Mouse (Mus musculus) myocyte (in vitro differentiated cells): Measurements from ENCODE around the gene Tcirg1. TPM values are rescaled to one million over a fixed set of nuclear protein-coding genes. Genes with fewer than 3 reads are reported as not detected.

Experiments
- H3K27me3 ChIP-seq: one replicate; pipeline ENCODE4 v1.6.1; 2011; ENCODE audit not compliant: control insufficient read depth, insufficient read depth, insufficient read length
- H3K36me3 ChIP-seq: one replicate; pipeline ENCODE4 v1.6.1; 2011; ENCODE audit not compliant: control insufficient read depth, insufficient read depth
- H3K4me2 ChIP-seq: one replicate; pipeline ENCODE4 v1.6.1; 2011; ENCODE audit warnings: low read depth, control low read depth
- H3K4me3 ChIP-seq: one replicate; pipeline ENCODE4 v1.5.1; 2011; ENCODE audit warnings: mild to moderate bottlenecking, control low read depth, moderate library complexity
- H3K79me2 ChIP-seq: one replicate; pipeline ENCODE4 v1.6.1; 2011; ENCODE audit not compliant: control insufficient read depth, insufficient read depth
- H3ac ChIP-seq: one replicate; pipeline ENCODE4 v1.6.1; 2011; ENCODE audit not compliant: control insufficient read depth, insufficient read length
- CEBPB ChIP-seq: IDR thresholded peaks from 2 replicates; pipeline ENCODE4 v1.6.1; 2011; ENCODE audit warnings: mild to moderate bottlenecking, moderate library complexity; ENCODE audit not compliant: poor library complexity, insufficient read depth, severe bottlenecking
- E2F4 ChIP-seq: IDR thresholded peaks from one replicate; pipeline ENCODE4 v1.6.1; 2011; ENCODE audit warnings: mild to moderate bottlenecking, control low read depth, moderate library complexity; ENCODE audit not compliant: insufficient read depth
- MAX ChIP-seq: IDR thresholded peaks from one replicate; pipeline ENCODE4 v1.6.1; 2011; ENCODE audit warnings: low read depth, mild to moderate bottlenecking, control low read depth
- MYOD1 ChIP-seq, 3 experiments: IDR thresholded peaks; one replicate each; pipeline ENCODE4 v1.6.1; 2011; ENCODE audit warnings: control low read depth in 2 of 3, low read depth in 2 of 3, mild to moderate bottlenecking in 2 of 3, moderate library complexity in 1 of 3; ENCODE audit not compliant: insufficient read length in 2 of 3, control insufficient read depth in 1 of 3
- MYOG ChIP-seq, 3 experiments: IDR thresholded peaks; one replicate each; pipeline ENCODE4 v1.6.1; 2011; ENCODE audit warnings: control low read depth in 2 of 3, low read depth in 2 of 3, mild to moderate bottlenecking in 2 of 3; ENCODE audit not compliant: insufficient read length in 2 of 3, control insufficient read depth in 1 of 3, insufficient read depth in 1 of 3
- POLR2A ChIP-seq: IDR thresholded peaks from one replicate; pipeline ENCODE4 v1.6.1; 2011; ENCODE audit warnings: low read depth, mild to moderate bottlenecking, control low read depth, moderate library complexity; ENCODE audit not compliant: insufficient read length
- POLR2AphosphoS2 ChIP-seq: IDR thresholded peaks from one replicate; pipeline ENCODE4 v1.6.1; 2011; ENCODE audit warnings: low read depth, control low read depth; ENCODE audit not compliant: insufficient read length
- REST ChIP-seq: IDR thresholded peaks from one replicate; pipeline ENCODE4 v1.6.1; 2011; ENCODE audit warnings: mild to moderate bottlenecking, control low read depth, moderate library complexity; ENCODE audit not compliant: insufficient read depth, insufficient read length
- SRF ChIP-seq: IDR thresholded peaks from one replicate; pipeline ENCODE4 v1.6.1; 2011; ENCODE audit warnings: low read depth; ENCODE audit not compliant: control insufficient read depth, insufficient read length
- TCF12 ChIP-seq: IDR thresholded peaks from one replicate; pipeline ENCODE4 v1.6.1; 2011; ENCODE audit warnings: mild to moderate bottlenecking, control low read depth; ENCODE audit not compliant: poor library complexity, insufficient read depth, severe bottlenecking
- TCF3 ChIP-seq: IDR thresholded peaks from one replicate; pipeline ENCODE4 v1.6.1; 2011; ENCODE audit warnings: low read depth, control low read depth; ENCODE audit not compliant: insufficient read length
- USF1 ChIP-seq: IDR thresholded peaks from one replicate; pipeline ENCODE4 v1.6.1; 2011; ENCODE audit warnings: low read depth, mild to moderate bottlenecking, control low read depth, moderate library complexity
- polyA plus RNA-seq: library from polyadenylated mRNA; unstranded; fragments of >200 nt; fragmentation: generic; extraction: Trizol; gene quantifications from one replicate; pipeline ENCODE4 v1.2.1, GENCODE M21; 2012; ENCODE audit warnings: missing spikeins

Gene Tcirg1
- 50.9 TPM for polyA plus RNA-seq

- peak within 1 kb of the TSS; percentile 45 for H3ac ChIP-seq
- peaks cover 3% of the 10 kb centered on the region for H3K36me3 ChIP-seq
- H3K4me3 ChIP-seq, result peak within 1 kb of the TSS; percentile 84
- peak within 1 kb of the TSS; percentile 95 for H3K4me2 ChIP-seq
- peaks cover 42% of the 10 kb centered on the region for H3K79me2 ChIP-seq
- TF ChIP-seq USF1 (no peak), POLR2A (peak; percentile 87), POLR2AphosphoS2 (peak; percentile 92), MAX (no peak), MYOG (IDR thresholded peaks at IDR 0.05; ENCODE audit: control insufficient read depth in 1 of 3, insufficient read depth in 1 of 3, insufficient read length in 2 of 3, low read depth in 2 of 3) (no peak), SRF (no peak), CEBPB (0 out of 2 replicates have a peak, but pooled peaks have one; percentile 35), TCF3 (no peak)
- H3K27me3 ChIP-seq, result no peaks in the 10 kb centered on the region
Observed at GRCm38 (mm10) chr19:3906795-3907786, at the start of gene Tcirg1. Gene Tcirg1 (minus strand): TSS chr19:3907133.

DNA sequence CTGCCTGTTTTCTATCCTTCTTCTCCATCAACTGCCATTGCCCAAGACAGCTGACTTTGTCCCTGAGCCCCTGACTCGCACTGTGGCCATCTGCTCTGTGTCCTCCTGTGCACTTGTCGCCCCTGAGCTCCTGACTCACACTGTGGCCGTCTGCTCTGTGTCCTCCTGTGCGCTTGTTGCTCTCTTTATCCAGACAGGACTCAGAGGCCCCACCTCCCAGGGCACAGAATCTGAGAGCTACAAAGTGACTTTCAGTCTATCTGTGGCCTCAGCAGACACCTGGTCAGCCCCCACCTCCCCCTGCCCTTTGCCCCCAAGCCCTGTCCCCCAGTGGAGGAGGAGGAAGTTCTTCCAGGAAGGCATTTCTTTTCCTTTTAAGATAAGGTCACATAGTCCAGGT, 48.9 kb upstream of the Tcirg1 start:
- H3K27me3 ChIP-seq, result no peaks in the 10 kb centered on the region
- no peak overlapping the region for H3K4me3 ChIP-seq
- peak in 2 of 3 experiments; percentile 51 to 76 for TF ChIP-seq MYOD1 (IDR thresholded peaks at IDR 0.05; ENCODE audit: control insufficient read depth in 1 of 3, insufficient read length in 2 of 3, low read depth in 2 of 3)
- no peak for TF ChIP-seq SRF
- peak in 2 of 3 experiments; percentile 60 to 76 for TF ChIP-seq MYOG (IDR thresholded peaks at IDR 0.05; ENCODE audit: control insufficient read depth in 1 of 3, insufficient read depth in 1 of 3, insufficient read length in 2 of 3, low read depth in 2 of 3)

GRCm38 (mm10) chr19:3955033-3955432, 48.1 kb upstream of the Tcirg1 start:
- H3K4me3 ChIP-seq, result no peak overlapping the region
- no peaks in the 10 kb centered on the region for H3K79me2 ChIP-seq
- no peak for TF ChIP-seq E2F4
- TF ChIP-seq MAX, result no peak
- TF ChIP-seq USF1, result no peak
- TF ChIP-seq POLR2AphosphoS2, result no peak
- TF ChIP-seq SRF, result no peak
- TF ChIP-seq MYOG (IDR thresholded peaks at IDR 0.05; ENCODE audit: control insufficient read depth in 1 of 3, insufficient read depth in 1 of 3, insufficient read length in 2 of 3, low read depth in 2 of 3), result no peak
- no peak for TF ChIP-seq REST
- TF ChIP-seq CEBPB, result no peak
- no peak for TF ChIP-seq TCF12
- TF ChIP-seq POLR2A, result no peak
- TF ChIP-seq TCF3, result no peak
- TF ChIP-seq MYOD1 (IDR thresholded peaks at IDR 0.05; ENCODE audit: control insufficient read depth in 1 of 3, insufficient read length in 2 of 3, low read depth in 2 of 3), result no peak
- H3K27me3 ChIP-seq, result no peaks in the 10 kb centered on the region
- H3K36me3 ChIP-seq, result no peaks in the 10 kb centered on the region
- H3ac ChIP-seq, result no peak overlapping the region
- no peak overlapping the region for H3K4me2 ChIP-seq

More for the DNA sequence above, 48.9 kb upstream of the Tcirg1 start:
- H3K36me3 ChIP-seq, result no peaks in the 10 kb centered on the region
- no peaks in the 10 kb centered on the region for H3K79me2 ChIP-seq
- H3ac ChIP-seq, result no peak overlapping the region
- H3K4me2 ChIP-seq, result no peak overlapping the region

DNA sequence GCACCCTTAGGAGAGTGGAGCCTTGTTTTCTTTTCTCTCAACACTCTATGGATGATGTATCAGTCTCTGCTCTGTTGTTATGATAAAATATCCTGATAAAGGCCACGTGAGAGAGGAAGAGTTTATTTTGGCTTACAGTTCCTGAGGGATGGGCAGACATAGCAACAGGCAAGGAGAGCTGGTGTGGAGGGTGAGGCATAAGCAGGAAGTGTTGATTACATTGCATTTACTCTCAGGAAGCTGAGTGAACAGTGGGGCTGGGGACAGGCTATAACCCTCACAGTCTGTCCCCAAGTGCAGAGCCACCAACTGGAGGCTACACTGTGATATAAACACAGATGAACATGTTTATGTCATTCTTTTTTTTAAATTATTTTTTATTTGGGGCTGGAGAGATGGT, 45.2 kb upstream of the Tcirg1 start:
- H3K4me3 ChIP-seq, result no peak overlapping the region
- TF ChIP-seq USF1, result no peak
- no peak for TF ChIP-seq MYOG (IDR thresholded peaks at IDR 0.05; ENCODE audit: control insufficient read depth in 1 of 3, insufficient read depth in 1 of 3, insufficient read length in 2 of 3, low read depth in 2 of 3)
- TF ChIP-seq TCF3, result no peak
- TF ChIP-seq POLR2AphosphoS2, result no peak
- no peak for TF ChIP-seq REST
- no peak for TF ChIP-seq TCF12
- no peak for TF ChIP-seq SRF
- TF ChIP-seq MAX, result no peak
- no peak for TF ChIP-seq CEBPB
- TF ChIP-seq MYOD1 (IDR thresholded peaks at IDR 0.05; ENCODE audit: control insufficient read depth in 1 of 3, insufficient read length in 2 of 3, low read depth in 2 of 3), result no peak
- TF ChIP-seq POLR2A, result no peak
- no peak for TF ChIP-seq E2F4
- H3K36me3 ChIP-seq, result no peaks in the 10 kb centered on the region
- no peak overlapping the region for H3K4me2 ChIP-seq
- no peaks in the 10 kb centered on the region for H3K27me3 ChIP-seq
- no peaks in the 10 kb centered on the region for H3K79me2 ChIP-seq
- H3ac ChIP-seq, result no peak overlapping the region

DNA sequence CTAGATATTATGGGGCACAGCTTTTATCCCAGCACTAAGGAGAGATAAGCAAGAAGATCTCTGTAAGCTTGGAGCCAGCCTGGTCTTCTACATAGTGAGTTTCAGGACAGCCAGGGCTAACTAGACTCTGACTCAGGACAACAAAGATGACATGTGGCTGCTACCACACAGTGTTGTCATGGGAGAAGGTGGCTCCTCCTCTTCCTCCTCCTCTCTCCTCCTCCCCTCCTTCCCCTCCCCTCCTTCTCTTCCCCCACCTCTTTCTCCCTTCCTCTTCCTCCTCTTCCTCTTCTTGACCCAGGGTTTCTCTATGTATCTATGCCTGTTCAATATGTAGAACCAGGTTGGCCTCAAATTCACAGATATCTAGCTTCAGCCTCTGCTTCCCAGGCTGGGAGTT, 44.5 kb upstream of the Tcirg1 start:
- no peak for TF ChIP-seq REST
- no peak for TF ChIP-seq CEBPB
- no peak for TF ChIP-seq POLR2AphosphoS2
- no peak for TF ChIP-seq E2F4
- no peak for TF ChIP-seq TCF12
- no peak for TF ChIP-seq MYOG (IDR thresholded peaks at IDR 0.05; ENCODE audit: control insufficient read depth in 1 of 3, insufficient read depth in 1 of 3, insufficient read length in 2 of 3, low read depth in 2 of 3)
- TF ChIP-seq TCF3, result no peak
- no peak overlapping the region for H3K4me3 ChIP-seq
- H3K79me2 ChIP-seq, result no peaks in the 10 kb centered on the region
- no peaks in the 10 kb centered on the region for H3K36me3 ChIP-seq
- H3ac ChIP-seq, result no peak overlapping the region
- H3K4me2 ChIP-seq, result no peak overlapping the region
- no peaks in the 10 kb centered on the region for H3K27me3 ChIP-seq
